Mouse (Mus musculus) cerebellum, postnatal 36 days (tissue): Measurements from ENCODE around the gene Ccdc142.

Source experiments
- DNase-seq, 2 experiments: peaks; one replicate each; pipeline ENCODE4 v3.0.0; 2021 to 2022; ENCODE audit warnings: mixed read lengths in 2 of 2

Ccdc142 gene

GRCm38 (mm10) chr6:83118369-83118768, 17.0 kb downstream of the Ccdc142 start:
- no peak for DNase-seq

DNA sequence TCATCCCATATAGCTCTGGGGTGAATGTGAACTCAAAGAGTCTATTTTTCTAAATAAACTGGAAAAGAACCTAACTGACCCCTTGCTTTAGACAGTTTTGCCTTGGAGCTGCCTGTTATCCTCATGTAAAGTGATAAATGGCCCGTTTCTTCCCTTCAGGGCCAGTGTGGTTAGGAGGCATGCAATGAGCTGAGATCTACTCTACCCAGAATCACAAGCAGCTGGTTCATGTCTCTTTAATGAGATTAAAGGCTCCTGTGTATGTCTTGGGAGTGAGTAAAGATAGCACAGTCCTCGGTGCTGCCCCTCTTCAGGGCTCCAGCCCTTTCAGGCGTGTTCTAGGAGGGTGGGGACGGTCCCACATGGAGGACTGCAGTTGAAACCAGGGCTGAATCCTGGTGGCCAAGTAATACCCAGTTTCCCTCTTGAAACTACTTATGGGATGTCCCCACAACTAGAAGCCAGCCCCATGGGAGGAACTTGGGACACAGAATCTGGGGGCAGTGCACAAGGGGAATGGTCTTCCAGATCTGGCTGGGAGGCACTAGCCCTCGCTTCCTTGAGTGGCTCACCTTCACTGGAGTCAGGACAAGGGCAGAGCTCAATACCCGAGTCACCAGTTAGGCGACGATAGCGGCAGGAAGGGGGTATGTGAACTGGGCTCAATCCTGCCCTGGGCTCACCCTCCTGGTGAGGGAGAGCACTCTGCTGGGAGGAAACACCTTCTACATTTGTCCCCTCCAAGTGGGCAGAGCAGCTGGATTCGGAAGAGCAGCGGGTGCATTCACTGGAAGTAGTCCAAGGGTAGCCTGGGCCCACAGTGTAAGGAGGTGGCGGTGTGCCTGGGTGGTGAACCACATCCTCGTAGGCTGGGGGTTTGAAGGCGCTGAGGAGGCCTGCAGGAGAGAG, 17.7 kb downstream of the Ccdc142 start:
- no peak for DNase-seq

- peak in 1 of 2 experiments; percentile 33 for DNase-seq
Measured at GRCm38 (mm10) chr6:83119734-83120051, 18.3 kb downstream of the Ccdc142 start.

- peak; percentile 91 to 95 for DNase-seq
Measured at GRCm38 (mm10) chr6:83120930-83121862, 19.8 kb downstream of the Ccdc142 start, which contains the start of gene Wbp1. Gene Wbp1 (minus strand): TSS chr6:83121559.

DNA sequence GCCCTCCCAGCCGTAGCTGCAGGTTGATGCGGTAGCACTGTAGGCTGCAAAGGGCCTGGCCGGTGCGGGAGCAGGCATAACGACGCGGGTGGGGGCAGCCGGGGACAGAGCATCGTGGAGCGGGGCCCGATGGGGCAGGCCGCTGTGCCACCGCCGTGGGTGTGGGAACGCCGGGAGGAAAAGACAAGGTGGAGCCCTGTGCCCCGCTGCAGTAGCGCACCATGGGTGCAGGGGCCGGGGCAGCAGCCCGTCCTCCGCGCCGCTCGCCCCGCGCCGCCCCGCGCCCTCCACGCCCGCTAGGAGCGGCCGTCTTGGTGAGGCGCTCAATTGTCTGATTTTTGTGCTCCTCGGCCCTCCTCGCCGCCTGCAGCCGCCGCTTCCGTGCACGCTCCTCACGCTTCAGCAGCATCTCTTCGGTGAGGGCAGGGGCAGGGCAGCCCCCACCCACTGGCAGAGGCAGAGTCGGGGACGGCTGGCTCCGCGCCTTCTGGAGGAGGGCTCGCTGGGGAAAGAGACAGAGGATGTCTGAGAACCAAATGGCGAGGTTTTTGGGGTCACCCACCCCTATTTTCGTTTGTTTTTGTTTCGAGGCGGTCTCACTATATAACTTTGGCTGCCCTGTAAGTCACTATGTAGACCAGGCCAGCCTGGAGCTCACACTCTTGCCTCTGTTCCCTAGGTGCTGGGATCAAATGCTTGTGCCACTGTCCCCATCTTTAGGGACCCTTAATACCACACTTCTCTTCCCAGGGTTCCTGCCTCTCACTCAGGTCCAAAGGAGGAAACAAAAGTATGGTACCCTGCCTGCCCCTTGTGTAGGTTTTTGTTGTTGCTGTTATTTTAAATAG, 20.7 kb downstream of the Ccdc142 start:
- DNase-seq, result no peak

GRCm38 (mm10) chr6:83122961-83123360, 21.6 kb downstream of the Ccdc142 start:
- DNase-seq, result no peak

- DNase-seq, result peak; percentile 85 to 87
Measured at GRCm38 (mm10) chr6:83124851-83125312, 23.5 kb downstream of the Ccdc142 start.

GRCm38 (mm10) chr6:83125331-83125730, 23.9 kb downstream of the Ccdc142 start, which contains the start of gene Ino80b:
Gene Ino80b (minus strand): TSS chr6:83125431.
- DNase-seq, result no peak

- DNase-seq, result no peak
Measured at GRCm38 (mm10) chr6:83127419-83127818, 26.0 kb downstream of the Ccdc142 start.

GRCm38 (mm10) chr6:83131469-83132034, 30.2 kb downstream of the Ccdc142 start:
- no peak for DNase-seq

- no peak for DNase-seq
Measured at GRCm38 (mm10) chr6:83132176-83132919, 30.9 kb downstream of the Ccdc142 start.

GRCm38 (mm10) chr6:83134226-83134625, 32.8 kb downstream of the Ccdc142 start:
- no peak for DNase-seq

DNA sequence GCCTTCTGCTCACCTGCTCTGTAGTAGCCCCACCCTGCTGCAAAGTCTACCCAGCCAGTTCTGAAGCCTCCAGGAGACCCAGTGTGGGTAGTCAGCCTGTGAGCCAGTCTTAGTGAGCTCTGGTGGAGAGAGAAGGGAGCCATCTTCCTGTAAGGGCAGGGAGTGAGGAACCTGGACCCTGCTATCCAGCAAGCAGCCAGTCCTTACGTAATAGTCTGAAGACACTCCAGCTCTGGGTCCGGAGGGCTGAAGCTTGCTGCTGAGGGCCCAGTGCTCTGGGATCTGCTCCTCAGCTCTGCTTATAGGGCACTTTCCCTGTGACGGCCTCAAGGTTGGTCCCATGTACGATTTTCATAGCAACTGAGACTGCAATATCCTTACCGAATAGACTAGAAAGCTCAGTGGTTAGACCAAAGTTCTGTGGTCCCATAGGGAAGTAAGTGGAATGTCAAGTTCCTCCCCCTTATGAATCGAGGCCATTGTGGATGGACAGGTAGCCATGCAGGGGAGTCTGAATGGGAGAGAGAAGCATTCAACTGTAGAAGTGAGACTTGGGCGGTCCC, 33.6 kb downstream of the Ccdc142 start, which contains the start of gene Rtkn:
Rtkn (plus strand) TSS at position 513 of the 563 bp plus-strand sequence.
- no peak for DNase-seq

- DNase-seq, result no peak
Measured at GRCm38 (mm10) chr6:83135571-83136161, 34.3 kb downstream of the Ccdc142 start.

DNA sequence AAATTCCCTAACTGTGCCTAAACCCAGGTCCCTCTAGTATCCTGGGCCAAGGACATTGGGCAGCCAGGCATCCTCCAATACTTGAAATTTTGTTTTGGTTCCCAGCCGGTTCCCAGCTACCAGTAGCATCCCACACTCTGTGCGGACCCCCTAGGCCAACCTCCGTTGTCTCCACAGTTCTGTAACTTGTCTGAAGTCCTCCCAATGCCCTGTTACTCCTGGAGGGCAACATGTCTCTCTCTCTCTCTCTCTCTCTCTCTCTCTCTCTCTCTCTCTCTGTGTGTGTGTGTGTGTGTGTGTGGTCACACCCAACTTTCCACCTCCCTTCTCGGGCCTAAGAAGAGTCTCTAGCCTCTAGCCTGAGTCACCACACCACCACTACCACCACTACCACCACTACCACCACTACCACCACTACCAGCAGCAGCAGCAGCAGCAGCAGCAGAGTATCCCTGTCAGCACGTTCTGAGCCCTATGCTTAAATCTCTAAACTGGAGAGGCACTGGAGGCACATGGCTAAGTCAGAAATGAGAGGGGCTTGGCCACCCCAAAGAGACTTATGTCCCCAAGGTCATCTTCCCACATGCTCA, 35.0 kb downstream of the Ccdc142 start:
- no peak for DNase-seq

DNA sequence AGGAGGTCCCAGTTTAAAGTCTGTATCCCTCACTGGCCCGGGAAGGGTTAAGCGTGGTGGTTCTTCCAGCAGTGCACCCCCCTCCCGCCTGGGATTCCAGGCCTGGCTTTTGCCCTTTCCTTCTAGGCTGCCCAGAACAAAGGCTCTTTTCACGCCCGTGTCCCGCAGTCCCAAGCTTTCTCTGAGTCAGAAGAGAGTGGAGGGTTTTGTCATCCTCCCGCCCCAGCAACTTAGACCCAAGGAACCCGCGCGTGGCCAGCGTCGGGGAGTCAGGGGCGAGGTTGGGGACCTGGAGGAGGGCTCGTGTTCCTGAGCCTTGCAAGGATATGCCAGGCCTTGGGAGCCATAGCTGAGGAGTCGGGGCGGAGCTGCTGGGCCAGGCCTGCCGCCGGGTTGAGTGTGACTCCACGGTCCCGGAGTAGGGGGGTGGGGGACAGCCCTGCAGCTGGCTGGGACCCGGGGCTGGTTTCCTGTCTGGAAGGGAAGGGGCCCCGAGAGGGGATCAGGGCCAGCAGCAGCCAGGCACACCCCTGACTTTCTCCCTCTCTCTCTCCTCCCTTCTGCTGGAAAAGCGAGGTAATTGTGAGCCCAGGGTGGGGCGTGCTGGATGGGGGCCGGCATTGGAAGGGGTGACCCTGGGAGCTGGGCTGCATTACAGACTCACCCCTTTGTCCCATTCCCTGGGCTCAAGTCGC, 35.6 kb downstream of the Ccdc142 start:
- no peak for DNase-seq

DNA sequence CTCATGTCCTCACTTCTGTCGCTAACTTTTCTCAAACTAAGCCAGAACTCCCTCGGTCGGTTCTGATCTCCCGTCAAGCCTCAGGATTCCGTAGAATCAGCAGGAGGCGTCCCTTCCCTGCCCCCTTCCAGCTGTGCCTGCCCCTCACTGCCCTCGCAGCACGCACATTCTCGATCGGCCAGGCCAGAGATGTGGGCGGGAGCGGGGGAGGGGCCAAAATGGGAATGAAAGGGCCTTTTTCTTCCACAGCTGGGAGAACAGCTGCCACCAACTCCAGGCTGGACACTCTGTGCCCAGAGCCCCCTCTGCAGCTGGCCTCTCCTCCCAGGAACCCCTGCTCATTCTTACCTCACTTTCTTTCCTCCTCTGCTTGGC, 36.2 kb downstream of the Ccdc142 start:
- peak in 1 of 2 experiments; percentile 41 for DNase-seq

GRCm38 (mm10) chr6:83138056-83138455, 36.7 kb downstream of the Ccdc142 start:
- DNase-seq, result no peak

DNA sequence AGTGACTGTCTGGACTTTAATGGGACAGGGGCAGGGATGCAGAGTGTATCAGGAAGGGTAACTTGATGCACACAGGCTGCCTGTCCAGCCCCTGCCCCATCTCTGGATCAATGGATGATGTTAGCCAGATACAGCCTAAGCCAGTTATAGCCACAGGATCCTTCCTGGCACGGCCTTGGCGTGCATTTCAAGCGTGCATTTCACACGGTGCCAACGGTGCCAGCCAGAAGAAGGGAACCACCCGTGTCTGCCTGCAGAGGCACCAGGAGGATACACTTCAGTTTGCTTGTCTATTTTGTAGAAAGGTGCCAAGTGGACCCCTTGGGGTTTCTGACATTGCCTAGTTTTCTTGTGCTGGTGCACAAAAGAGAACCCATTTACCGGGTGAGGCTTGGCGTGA, 38.6 kb downstream of the Ccdc142 start:
- DNase-seq, result no peak
